Mouse (Mus musculus) 3T3-L1 (cell line): ENCODE data around the gene Matk.
A peak's percentile ranks its signal among the peaks of the same experiment; 100 is the strongest.
"Not testable (repeated sequence)": the region's sequence is repeated elsewhere in the genome, so short reads cannot be mapped to it uniquely, and the experiment has no call there.

Experiments
- DNase-seq: peaks from one replicate; pipeline ENCODE4 v3.0.0-alpha.2; 2015; ENCODE audit warnings: low read depth, low spot score

The Matk gene

DNA sequence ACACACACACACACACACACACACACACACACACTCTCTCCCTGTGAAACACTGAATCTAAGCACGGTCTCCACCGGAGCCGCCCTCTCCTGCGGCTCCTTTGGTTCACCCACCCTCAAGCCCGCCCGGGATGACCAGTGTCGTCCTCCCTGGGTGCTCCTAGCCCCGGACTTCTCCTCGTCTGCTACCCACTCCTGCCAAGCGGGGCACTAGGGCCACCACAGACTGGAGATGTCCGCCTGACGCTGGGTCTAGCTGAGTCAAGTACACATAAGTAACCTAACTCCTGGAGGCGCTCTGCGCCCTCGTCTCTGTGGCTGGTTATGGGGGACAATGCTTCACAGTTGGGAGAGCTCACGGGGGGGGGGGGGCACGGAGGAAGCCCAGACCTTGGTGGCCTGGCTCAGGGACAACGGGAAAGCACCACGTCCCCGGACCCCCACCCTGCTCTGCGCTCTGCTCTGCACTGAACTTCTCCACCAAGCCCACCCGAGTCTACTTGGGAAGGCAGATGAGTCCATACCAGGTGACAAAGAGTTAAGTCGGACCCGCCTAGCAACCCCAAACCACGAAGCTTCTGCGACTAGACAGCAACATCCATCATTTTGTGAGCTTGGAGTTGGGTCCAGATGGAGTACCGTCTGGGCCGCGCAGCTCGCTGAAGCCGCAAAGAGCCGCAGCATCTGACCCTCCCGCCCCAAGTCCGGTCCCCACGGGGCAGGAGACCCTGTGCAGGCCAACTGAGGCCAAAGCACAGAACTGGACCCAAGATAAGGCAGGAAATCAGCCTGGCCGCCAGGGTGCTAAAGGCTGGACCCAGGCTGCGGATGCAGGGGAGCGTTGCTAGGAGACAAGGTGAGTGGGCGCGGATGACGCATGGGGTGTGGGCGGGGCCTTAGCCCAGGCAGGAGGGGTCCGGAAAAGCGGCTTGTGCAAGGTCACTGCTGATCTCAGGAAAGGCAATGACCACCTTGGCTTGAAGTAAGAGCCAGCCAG is at the start of gene Matk:
TSS of gene Matk (plus strand) at position 512 of the 996 bp plus-strand sequence.
- no peak for DNase-seq

DNA sequence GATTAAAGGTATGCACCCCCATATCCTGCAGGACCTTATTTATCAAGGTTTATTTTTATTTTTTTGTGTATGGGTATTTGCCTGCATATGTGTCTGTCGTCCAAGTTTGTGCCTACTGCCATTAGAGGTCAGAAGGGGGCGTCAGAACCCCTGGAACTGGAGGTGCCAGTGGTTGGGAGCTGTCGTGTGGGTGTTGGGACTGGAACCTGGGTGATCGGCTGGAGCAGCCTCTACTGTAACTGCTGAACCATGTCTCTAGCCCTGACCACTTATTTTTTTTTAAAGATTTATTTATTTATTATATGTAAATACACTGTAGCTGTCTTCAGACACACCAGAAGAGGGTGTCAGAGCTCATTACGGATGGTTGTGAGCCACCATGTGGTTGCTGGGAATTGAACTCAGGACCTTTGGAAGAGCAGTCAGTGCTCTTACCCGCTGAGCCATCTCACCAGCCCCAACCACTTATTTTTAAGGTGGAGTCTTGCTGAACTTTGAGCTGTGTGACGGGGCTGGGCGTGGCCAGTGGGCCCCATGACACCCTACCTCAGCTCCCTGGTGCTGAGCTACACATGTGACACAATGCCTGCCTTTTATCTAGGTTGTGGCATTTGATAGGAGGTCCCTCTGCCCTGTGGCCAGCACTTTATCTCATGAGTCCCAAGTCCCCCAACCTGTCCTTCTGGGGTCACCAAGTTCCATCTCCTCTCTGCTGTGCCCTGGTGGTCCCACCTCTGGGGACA is 49.6 kb upstream of the Matk start:
- no peak for DNase-seq

DNA sequence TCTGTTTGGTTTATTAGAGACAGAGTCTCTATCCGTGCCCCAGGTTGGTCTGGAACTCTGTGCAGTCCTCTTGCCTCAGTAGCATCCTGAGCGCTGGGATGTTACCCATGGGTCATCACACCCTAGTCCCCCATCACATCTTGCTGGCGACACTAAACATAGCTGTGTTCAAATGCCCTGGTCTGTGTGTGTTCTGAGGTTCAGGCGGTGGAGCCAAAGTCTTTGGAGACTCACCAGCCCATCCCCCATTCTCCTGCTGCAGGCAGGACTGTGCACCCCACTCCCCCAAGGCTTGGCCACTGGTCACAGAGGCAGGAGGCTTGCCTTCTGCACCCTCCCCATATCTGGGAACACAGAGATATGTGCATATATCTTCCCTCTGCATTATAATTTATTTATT is 48.6 kb upstream of the Matk start:
- no peak for DNase-seq

DNA sequence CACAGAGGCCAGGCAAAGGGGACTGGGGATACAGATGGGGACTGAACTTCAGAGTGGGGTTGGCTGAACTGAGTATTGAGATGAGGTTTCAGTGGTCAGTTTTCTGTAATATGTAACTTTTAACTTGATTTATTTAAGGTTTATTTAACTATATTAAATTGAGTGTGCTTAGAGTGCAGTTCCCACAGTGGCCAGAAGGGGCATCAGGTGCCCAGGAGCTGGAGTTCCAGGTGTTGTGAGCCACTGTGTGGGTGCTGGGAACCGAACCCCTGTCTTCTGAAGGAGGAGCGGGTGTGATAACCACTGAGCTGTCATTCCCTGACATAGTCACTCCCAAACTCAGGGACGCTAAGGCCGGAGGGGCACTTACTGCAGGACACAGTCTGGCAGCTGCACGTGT is 42.6 kb upstream of the Matk start:
- DNase-seq, result no peak

DNA sequence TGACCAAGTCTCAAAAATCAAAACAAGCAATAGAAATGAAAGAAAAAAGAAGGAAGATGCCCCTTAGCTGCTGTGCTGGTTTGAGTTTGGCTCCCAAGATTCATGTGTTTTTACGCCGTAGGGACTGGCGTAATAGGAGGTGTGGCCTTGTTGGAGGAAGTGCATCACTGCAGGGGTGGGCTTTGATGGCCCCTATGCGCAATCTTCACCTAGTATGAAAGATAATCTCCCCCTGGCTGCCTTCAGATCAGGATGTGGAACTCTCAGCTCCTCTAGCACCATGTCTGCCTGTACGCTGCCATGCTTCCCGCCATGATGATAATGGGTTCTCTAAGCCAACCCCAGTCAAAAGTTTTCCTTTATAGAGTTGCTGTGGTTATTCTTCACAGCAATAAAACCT is 36.5 kb upstream of the Matk start:
- DNase-seq, result no peak

DNA sequence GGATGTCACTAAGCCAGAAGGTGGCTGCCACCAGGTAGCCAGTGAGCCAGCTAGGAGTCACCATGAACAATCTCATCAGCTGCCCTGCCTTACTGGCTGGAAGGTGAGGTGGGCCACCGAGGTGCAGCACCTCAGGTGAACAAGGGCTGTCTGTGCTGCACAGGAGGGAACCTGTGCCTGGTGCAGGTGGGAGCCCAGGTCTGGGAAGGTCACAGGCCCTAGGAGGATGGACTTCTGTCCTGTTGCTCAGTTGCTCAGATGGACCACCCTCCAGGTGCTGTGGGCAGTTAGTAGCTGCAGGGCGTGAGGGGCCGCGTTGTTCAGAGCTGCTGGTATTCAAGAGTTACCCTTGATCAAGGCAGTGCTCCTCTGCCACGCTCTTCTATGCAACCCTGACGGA is 35.9 kb upstream of the Matk start:
- DNase-seq, result no peak

DNA sequence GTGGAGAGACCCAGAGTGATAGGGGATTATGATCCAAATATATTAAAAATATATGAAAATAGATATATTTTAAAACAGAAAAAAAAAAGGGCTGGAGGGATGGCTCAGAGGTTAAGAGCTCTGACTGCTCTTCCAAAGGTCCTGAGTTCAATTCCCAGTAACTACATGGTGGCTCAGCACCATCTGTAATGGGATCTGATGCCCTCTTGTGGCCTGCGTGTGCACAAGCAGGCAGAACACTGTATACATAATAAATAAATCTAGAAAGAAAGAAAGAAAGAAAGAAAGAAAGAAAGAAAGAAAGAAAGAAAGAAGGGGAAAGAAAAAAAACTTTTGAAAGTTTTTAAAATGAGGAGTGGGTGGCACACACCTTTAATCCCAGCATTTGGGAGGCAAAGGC is 35.5 kb upstream of the Matk start:
- peak; percentile 49 for DNase-seq

DNA sequence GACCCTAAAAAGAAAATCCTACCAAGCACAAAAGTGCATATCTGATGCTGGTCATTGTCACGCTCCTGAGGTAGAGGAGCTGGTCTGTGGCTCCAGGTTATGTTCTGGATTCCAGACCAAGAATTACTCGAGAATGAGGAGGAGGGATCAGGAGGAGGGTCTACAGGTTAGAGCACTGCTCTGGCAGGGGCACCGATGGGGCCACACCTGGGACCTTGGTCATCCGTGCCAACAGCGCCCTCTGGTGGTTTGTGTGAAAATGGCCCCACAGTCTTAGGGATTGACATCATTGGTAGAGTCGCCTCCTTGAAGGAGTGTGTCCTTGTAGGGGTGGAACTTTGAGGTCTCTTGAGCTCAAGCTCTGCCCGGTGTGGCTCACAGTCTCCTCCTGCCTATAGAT is 34.8 kb upstream of the Matk start:
- DNase-seq, result peak; percentile 60

DNA sequence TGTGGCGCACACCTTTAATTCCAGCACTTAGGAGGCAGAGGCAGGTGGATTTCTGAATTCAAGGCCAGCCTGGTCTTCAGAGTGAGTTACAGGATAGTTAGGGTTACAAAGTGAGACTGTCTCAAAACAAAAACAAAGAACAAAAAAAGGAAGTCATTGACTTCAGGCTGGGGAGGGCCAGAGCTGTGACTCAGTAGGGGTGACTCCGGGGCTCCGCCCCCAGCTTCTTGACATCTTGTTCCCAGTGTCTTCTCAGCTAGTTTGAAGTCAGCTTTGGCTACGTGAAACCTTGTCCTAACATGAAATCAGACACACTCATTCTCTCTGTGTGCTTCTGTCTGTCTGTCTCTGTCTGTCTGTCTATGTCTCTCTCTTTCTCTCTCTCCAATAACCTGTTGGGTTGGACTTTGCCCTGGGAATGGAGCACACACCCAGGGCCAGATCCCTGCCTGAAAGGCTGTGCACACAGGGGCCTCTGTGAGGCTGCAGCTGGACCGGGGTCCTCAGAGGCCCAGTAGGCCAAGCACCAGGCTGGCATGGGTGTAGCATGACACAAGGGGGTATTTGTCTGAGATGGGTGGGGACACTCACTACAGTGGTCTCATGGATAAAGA is 31.2 kb upstream of the Matk start:
- peak; percentile 17 for DNase-seq

DNA sequence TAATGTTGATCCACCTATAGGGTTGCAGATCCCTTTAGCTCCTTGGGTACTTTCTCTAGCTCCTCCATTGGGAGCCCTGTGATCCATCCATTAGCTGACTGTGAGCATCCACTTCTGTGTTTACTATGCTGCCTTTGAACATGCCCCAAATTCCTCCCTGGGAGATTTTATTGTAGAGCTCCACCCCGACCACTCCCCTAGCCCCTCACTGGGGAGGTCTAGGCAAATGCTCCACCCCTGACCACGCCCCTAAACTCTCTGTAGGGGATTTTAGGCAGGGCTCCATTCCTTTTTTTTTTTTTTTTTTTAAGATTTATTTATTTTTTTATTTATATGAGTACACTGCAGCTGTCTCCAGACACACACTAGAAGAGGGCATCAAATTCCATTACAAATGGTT is 29.0 kb upstream of the Matk start:
- not testable (repeated sequence) for DNase-seq

DNA sequence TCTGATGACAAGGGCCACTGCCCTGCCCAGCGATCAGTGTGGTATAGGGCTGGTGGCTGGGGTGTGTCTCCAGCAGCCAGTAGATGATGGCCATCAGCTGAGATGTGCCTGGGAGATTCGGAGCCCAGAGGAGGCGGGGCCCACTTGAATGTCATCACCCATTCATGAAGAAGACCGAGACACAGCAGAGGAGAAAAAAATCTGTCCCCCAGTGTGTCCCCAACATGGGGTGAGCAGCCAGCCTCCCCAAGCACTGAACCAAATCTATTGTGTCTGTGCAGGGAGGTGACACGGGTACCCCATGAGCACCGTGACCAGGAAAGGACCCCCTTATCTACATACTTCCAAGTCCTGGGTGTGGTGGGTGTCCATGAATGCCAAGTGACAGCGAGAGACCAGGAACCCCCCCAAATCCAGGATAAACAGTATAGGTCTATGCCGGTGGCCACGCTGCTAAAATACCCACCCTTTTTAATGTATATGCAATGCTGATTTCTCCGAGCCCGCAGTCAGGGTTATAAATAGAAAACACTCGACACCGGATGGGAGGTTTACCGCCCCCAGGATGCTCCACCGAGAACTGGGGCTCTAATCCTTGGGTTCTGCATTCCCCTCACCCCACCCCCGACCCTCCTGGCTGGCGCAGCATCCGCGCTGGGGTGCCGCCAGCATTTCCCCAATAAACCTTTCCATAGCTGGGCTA is 22.8 kb upstream of the Matk start:
- no peak for DNase-seq

DNA sequence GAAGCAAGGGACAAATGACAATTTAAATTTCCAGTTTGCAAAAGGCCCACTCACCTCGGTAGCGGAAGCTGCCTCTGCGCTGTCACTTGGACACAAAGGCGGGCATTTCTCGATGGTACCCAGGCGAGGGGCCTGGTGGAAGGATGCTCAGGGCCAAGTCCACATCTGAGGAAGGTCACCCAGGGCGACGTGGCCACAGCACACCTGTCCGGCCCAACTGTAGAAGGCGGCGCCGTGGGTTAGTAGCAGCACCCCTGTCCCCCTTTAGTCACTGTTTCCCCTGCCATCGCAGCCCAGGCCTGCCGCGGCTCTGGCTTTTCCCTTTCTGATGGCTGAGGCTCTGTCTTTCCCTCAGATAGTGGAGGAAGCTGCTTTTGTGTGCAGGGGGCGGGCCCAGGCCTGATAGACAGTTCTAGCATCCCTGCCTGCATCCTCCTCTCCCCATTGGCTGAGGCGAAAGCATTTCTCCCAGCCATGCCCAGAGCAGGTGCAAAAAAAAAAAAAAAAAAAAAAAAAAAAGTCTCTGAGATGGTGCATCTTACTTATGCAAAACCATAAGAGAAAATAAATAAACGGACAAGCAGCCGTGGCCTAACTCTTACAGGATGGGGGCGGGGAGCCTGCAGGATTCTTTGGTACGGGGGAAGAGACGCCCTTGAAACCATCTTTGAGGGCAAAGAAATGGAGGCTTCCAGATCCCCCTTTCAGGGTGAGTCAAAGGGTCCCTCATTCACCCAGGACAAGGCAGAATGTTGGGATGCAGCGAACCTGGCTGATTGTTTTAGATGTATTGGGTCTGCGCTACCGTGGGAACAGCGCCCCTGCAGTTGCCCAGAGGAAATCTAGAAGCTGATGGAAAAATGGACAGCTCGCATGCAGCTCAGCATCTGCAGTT is 22.1 kb upstream of the Matk start, which contains the start of gene Atcay:
TSS of gene Atcay (minus strand) at position 396 of the 895 bp plus-strand sequence.
- peak; percentile 22 for DNase-seq

DNA sequence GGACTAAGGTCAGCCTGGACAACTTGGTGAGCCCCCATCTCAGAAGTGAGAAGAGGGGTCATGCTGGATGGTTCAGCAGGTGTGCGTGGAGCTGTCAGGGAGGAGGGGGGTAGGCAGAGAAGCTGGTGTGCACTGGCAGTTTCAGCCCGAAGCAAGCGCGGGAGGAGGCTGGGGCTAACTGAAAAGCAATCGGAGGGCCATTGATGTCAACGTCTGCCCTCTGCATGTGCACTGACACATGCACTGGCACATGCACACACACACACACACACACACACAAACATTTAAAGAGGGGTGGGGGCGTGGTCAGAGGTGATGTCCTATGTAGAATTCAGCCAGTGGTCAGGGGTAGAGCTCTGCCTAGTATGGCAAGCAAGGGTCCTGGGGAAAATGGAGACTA is 21.3 kb upstream of the Matk start:
- DNase-seq, result no peak

DNA sequence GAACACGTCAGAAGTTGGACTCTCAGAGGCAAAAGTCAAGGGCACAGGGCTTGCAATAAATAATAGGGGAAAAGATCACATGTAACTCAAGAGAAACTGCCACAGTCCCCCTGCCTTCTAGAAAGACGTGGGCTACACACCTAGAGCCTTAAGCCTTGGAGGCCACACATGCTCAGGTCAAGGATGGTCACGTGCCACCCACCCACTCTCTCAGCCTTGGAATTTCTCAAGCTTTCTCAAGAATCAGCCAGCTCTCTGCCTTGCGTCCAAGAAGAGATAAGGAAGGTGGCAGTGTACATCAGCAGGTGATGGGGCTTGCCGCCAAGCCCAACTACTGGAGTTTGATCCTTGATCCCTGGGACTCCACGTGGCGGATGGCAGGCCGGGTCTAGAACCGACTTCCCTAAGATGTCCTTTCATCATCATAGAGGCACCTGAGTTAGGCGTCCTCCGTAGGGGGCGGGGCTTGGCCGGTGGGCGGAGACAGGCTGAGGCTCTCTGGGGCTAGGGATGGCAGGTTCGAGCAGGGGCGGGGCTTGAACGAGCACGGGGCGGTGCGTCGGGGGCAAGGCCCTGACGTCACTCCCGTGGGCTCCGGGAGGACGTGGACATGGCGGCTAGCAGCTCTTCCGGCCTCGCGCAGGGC is 20.0 kb upstream of the Matk start, which contains the start of gene Zfr2:
TSS of gene Zfr2 (plus strand) at position 576 of the 646 bp plus-strand sequence.
- DNase-seq, result peak; percentile 89

DNA sequence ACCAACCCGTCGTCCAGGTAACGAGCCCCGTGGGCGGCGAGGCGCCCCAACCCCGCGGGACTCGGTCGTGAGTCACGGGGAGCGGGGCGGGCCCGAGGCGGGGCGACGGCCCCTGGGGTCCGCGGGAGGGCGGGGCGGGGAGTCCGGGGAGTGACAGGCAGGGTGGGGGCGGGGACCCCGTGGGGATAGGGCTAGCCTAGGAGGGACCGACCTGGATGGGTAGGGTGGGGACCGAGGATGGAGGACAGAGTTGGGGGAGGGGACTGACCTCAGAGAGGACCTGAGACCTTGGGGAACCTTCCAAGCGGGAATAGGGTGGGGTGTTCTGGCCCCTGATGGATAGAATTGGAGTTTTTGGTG is 19.5 kb upstream of the Matk start:
- DNase-seq, result no peak

DNA sequence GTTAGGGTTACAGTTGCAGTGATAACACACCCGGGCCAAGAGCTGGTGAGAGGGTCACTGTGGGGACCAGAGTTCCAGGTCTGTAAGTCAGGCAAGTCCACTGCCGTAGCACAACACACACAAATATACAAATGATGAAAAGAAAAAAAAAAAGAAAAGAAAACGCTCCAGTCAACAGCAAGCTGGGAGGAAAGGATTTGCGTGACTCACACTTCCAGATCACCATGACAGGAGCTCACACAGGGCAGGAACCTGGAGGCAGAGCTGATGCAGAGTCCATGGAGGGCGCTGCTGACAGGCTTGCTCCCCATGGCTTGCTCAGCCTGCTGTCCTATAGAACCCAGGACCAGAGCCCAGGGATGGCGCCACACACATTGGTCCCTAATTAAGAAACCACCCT is 18.5 kb upstream of the Matk start:
- DNase-seq, result peak; percentile 77

DNA sequence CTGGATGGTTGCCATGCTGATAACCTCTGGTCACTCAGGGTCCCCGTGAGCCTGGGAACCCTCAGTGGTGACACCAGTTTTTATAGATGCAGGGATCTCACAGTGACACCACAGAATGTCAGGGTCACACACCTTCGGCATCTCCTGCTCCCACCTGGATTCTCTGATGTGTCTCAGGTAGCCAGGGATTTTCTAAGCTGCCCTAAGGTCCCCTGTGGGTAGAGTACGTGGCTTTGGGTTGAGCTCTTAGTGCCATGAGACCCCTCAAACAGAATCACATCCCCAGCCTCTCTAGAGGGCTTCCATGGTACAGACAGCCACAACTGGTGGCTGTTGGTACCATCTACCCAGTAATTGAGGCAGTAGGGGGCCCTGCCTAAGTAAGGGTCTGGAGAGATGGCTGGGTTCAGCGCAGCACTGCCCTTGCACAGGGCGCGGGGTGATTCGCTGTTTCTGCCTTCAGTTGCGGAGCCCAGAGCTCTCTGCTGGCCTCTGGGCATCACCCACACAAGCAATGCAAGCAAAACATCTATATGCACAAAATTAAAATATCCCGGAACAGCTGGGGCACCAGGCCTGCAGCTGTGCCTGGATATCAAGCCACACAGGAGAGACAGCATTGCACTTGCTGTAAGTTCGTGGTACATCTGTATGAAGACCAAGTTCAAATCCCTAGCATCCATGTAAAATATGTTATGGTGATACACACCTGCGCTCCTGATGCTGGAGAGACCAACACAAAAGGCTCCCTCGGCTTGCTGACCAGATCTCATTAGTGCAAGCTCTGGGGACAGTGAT is 16.1 kb upstream of the Matk start:
- DNase-seq, result no peak

DNA sequence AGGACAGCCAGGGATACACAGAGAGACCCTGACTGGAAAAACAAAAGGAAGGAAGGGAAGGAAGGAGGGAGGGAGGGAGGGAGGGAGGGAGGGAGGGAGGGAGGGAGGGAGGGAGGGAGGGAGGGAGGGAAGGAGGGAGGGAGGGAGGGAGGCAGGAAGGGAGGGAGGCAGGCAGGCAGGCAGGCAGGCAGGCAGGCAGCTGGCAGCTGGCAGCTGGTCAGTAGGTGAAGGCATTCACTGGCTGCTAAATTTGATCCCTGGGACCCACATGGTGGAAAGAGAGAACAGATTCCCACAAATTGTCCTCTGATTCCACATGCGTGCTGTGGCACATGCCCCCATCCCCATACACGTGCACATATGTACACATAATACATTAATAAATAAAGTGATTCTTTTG is 14.1 kb upstream of the Matk start:
- no peak for DNase-seq

DNA sequence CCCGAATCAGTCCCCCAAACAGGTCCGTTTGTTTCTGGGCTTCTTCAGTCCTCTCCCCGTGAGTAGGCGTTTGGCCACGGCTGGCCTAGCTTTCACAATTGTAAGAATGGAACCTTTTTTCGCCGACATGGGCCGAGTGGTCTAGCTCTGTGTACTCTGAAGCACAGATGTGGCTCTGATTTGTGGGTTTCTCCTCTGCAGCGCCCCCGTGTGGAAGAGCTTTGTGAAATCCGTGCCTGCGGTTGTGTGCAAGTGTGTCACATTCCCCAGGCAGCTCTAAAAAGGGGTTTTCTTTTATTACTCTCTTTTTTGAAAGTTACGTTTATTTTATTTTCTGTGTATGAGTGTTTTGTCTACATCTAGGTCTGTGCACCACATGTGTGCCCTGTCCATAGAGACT is 11.9 kb upstream of the Matk start:
- DNase-seq, result peak; percentile 62
